9 mouse cellular contexts compared by ENCODE assay signal in the genomic region with DNA sequence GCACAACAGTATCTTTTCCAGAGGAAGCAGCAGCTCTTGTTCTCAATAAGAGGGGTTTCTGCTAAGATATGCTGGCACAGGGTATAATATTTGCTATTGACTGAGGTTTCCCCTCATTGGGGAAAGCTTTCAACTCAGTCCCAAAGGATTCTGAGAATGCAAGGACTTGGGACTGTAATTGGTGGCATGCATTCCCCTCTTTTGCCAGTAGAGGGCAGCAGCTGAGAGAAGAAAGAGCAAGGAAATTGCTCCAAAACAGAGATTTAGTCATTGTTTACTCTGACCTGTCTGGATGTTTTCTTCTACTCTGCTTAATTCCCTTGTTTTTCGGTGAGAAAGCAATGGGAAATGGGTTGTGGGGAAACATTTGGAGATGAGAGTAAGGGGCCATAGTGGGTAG. TPM values are rescaled to one million over a fixed set of nuclear protein-coding genes. Genes with fewer than 3 reads are reported as not detected.
DNase-seq lines count a peak whose midpoint lies in the region; ATAC-seq and TF ChIP-seq lines count a peak whose summit lies in the region.
"Had no signal": no experiment of that assay in that cellular context is flagged by ENCODE, and none has a peak within 500 bp of the region (broad histone marks: within the 10 kb centered on the region; RNA-seq: fewer than 3 reads in every experiment).

No protein-coding gene starts in this region.

- 18% methylated on average over 1 of the region's 1 CpGs for WGBS in kidney, adult 2 months
- WGBS in kidney, embryonic 14.5 days, result 39% methylated on average over 1 of the region's 1 CpGs
- 9% methylated on average over 1 of the region's 1 CpGs for WGBS in lung, embryonic 14.5 days

- H3K27me3 ChIP-seq in kidney, adult 2 months (replicated peaks; ENCODE audit: control insufficient read depth, insufficient read depth, low read length), result no peaks in the 10 kb centered on the region
- no peaks in the 10 kb centered on the region for H3K27me3 ChIP-seq in kidney, embryonic 14.5 days (ENCODE audit: control insufficient read depth, insufficient read depth, low read length)
- H3K27me3 ChIP-seq in lung, embryonic 14.5 days (ENCODE audit: insufficient read depth, low read length), result no peaks in the 10 kb centered on the region

- DNase-seq in kidney, adult 2 months, result peak; percentile 8
- peak; percentile 6 for DNase-seq in A20 (ENCODE audit: low read depth, low spot score)
- peak; percentile 5 to 22 for DNase-seq in cerebellum, postnatal 25 days
- DNase-seq in lung, embryonic 14.5 days, result peak; percentile 59

- ATAC-seq in kidney, embryonic 14.5 days (ENCODE audit: low FRiP score, low TSS enrichment), result no peak
- ATAC-seq in CD4-positive, CD25-positive, alpha-beta regulatory T cell, adult 4 months, result peak; percentile 53
- ATAC-seq in lung, embryonic 14.5 days (ENCODE audit: insufficient read depth), result no peak
- ATAC-seq in frontal cortex, adult (ENCODE audit: low TSS enrichment), result no peak

- H3K4me3 ChIP-seq in kidney, adult 2 months (ENCODE audit: insufficient read depth, low read depth, low read length), result no peak overlapping the region
- H3K4me3 ChIP-seq in kidney, embryonic 14.5 days (ENCODE audit: low read length), result no peak overlapping the region
- H3K4me3 ChIP-seq in lung, embryonic 14.5 days (ENCODE audit: low read depth, low read length), result no peak overlapping the region
- H3K4me3 ChIP-seq: myocyte had no signal

- no peaks in the 10 kb centered on the region for H3K36me3 ChIP-seq in kidney, adult 2 months (ENCODE audit: control insufficient read depth, insufficient read depth, low read length)
- H3K36me3 ChIP-seq in kidney, embryonic 14.5 days (ENCODE audit: control insufficient read depth, insufficient read depth, low read length), result no peaks in the 10 kb centered on the region
- no peaks in the 10 kb centered on the region for H3K36me3 ChIP-seq in lung, embryonic 14.5 days (ENCODE audit: insufficient read depth)

- TF ChIP-seq POLR2A in kidney, adult 2 months (IDR thresholded peaks at IDR 0.05; ENCODE audit: low read depth, low read length), result no peak

- no peaks in the 10 kb centered on the region for H3K9me3 ChIP-seq in kidney, embryonic 14.5 days (ENCODE audit: control insufficient read depth, low read length)
- H3K9me3 ChIP-seq in lung, embryonic 14.5 days (ENCODE audit: low read depth, low read length), result no peaks in the 10 kb centered on the region

- no peak overlapping the region for H3K27ac ChIP-seq in kidney, adult 2 months (ENCODE audit: insufficient read depth, low read depth, low read length)
- H3K27ac ChIP-seq in kidney, embryonic 14.5 days (ENCODE audit: low read depth, low read length), result no peak overlapping the region
- no peak overlapping the region for H3K27ac ChIP-seq in lung, embryonic 14.5 days (ENCODE audit: low read depth)

- H3K4me1 ChIP-seq in kidney, adult 2 months (ENCODE audit: control insufficient read depth, insufficient read depth, low read length), result no peaks in the 10 kb centered on the region
- H3K4me1 ChIP-seq in kidney, embryonic 14.5 days (ENCODE audit: control insufficient read depth, insufficient read depth, low read length), result no peaks in the 10 kb centered on the region
- H3K4me1 ChIP-seq in lung, embryonic 14.5 days (ENCODE audit: insufficient read depth), result no peaks in the 10 kb centered on the region

- no peak overlapping the region for H3K4me2 ChIP-seq in kidney, embryonic 14.5 days (replicated peaks; ENCODE audit: low read depth, low read length)
- H3K4me2 ChIP-seq in lung, embryonic 14.5 days, result no peak overlapping the region

- TF ChIP-seq CTCF in kidney, adult 2 months (conservative IDR thresholded peaks at IDR 0.05; ENCODE audit: insufficient read depth, insufficient read length, low read depth, low read length), result peak; percentile 42
- peak; percentile 65 for TF ChIP-seq CTCF in lung, embryonic 14.5 days (IDR thresholded peaks at IDR 0.05; ENCODE audit: low read depth)

- no peak overlapping the region for H3K9ac ChIP-seq in kidney, embryonic 14.5 days (ENCODE audit: low read depth, low read length)
- H3K9ac ChIP-seq in lung, embryonic 14.5 days, result no peak overlapping the region

RNA-seq across cellular contexts. Expression of gene Gm14569, which starts 35.6 kb away (rescaled TPM):
- not detected in 2 replicates for polyA plus RNA-seq in kidney, adult 2 months (2012; rRNA removed)
- not detected in 2 replicates for polyA plus RNA-seq in kidney, embryonic 14.5 days (2014; fragmentation: Nextera tagmentation; extraction: Ambion mirVana)
- not detected for polyA plus RNA-seq in CD4-positive, CD25-positive, alpha-beta regulatory T cell, adult 4 months (2017; shearing (Covaris generic))
- not detected in 2 replicates for polyA plus RNA-seq in lung, embryonic 14.5 days (2014; fragmentation: Nextera tagmentation; extraction: Ambion mirVana)
- polyA plus RNA-seq: embryonic facial prominence, embryonic 14.5 days; myocyte had no signal

RNA-seq across cellular contexts. Expression of gene Gm6268, which starts 55.0 kb away (rescaled TPM):
- polyA plus RNA-seq in kidney, adult 2 months (2012; rRNA removed), result not detected in 2 replicates
- polyA plus RNA-seq in kidney, embryonic 14.5 days (2014; fragmentation: Nextera tagmentation; extraction: Ambion mirVana), result not detected in 2 replicates
- polyA plus RNA-seq in CD4-positive, CD25-positive, alpha-beta regulatory T cell, adult 4 months (2017; shearing (Covaris generic)), result not detected
- not detected in 2 replicates for polyA plus RNA-seq in lung, embryonic 14.5 days (2014; fragmentation: Nextera tagmentation; extraction: Ambion mirVana)
- polyA plus RNA-seq: embryonic facial prominence, embryonic 14.5 days; myocyte had no signal

Comparison
In these comparisons a context has a peak if more than half of its experiments do, and no peak if none do; other contexts are left out.
1. DNase-seq: peak in every context shown above with its lines; median percentile 59 in lung, embryonic 14.5 days; 14 in cerebellum, postnatal 25 days; 8 in kidney, adult 2 months; 6 in A20.